Mouse (Mus musculus) stomach, embryonic 14.5 days (tissue): ENCODE measurements around the gene Fam184b. TPM values are rescaled to one million over a fixed set of nuclear protein-coding genes. Genes with fewer than 3 reads are reported as not detected.

Experiments
- ATAC-seq: fragments of 200-750 bp; cut with Nextera tagmentation; 2 replicates; pipeline ENCODE4 v1.8.0; 2017; ENCODE audit warnings: low read depth, moderate TSS enrichment; ENCODE audit not compliant: insufficient number of reproducible peaks, insufficient read depth, low FRiP score
- H3K27ac ChIP-seq: fragments of 300-500 bp; sonication (generic); 2 replicates; pipeline ENCODE4 v1.5.1; 2014; ENCODE audit warnings: mild to moderate bottlenecking, low read length, moderate library complexity, mixed read lengths
- H3K27me3 ChIP-seq: fragments of 300-500 bp; sonication (generic); 2 replicates; pipeline ENCODE4 v1.6.1; 2014; ENCODE audit warnings: low read length, control low read depth, mixed read lengths; ENCODE audit not compliant: control insufficient read depth, insufficient read depth
- H3K36me3 ChIP-seq: fragments of 300-500 bp; sonication (generic); 2 replicates; pipeline ENCODE4 v1.6.1; 2014; ENCODE audit warnings: mild to moderate bottlenecking, control low read depth, low read length, moderate library complexity, mixed read lengths; ENCODE audit not compliant: control insufficient read depth, insufficient read depth
- H3K4me1 ChIP-seq: fragments of 300-500 bp; sonication (generic); 2 replicates; pipeline ENCODE4 v1.6.1; 2014; ENCODE audit warnings: low read length, control low read depth, mixed read lengths; ENCODE audit not compliant: control insufficient read depth, insufficient read depth
- H3K4me2 ChIP-seq: fragments of 300-500 bp; sonication (generic); replicated peaks from 2 replicates; pipeline ENCODE4 v1.6.1; 2014; ENCODE audit warnings: low read depth, low read length, control low read depth
- H3K4me3 ChIP-seq: fragments of 300-500 bp; sonication (generic); 2 replicates; pipeline ENCODE4 v1.5.1; 2014; ENCODE audit warnings: low read depth, low read length, control low read depth
- H3K9ac ChIP-seq: fragments of 300-500 bp; sonication (generic); replicated peaks from 2 replicates; pipeline ENCODE4 v1.6.1; 2014; ENCODE audit warnings: low read depth, mild to moderate bottlenecking, control low read depth, low read length, moderate library complexity, mixed read lengths
- H3K9me3 ChIP-seq: fragments of 300-500 bp; sonication (generic); 2 replicates; pipeline ENCODE4 v1.6.1; 2016; ENCODE audit warnings: low read depth, low read length, control low read depth; ENCODE audit not compliant: control insufficient read depth
- WGBS: fragments of 180-500 bp; shearing (Covaris S2); extraction: QIAGEN DNeasy Blood & Tissue Kit; methylation state at CpG from one replicate; pipeline ENCODE4 v1.1.7; 2014; 5-methylcytosine and 5-hydroxymethylcytosine counted together
- polyA plus RNA-seq: library from polyadenylated mRNA; unstranded; fragments of >200 nt; fragmentation: Nextera tagmentation; extraction: Ambion mirVana; gene quantifications from 2 replicates; pipeline ENCODE4 v1.2.1, GENCODE M21; 2014

The Fam184b gene
- polyA plus RNA-seq, 1 experiment from 2014 or later: 4.0 TPM

DNA sequence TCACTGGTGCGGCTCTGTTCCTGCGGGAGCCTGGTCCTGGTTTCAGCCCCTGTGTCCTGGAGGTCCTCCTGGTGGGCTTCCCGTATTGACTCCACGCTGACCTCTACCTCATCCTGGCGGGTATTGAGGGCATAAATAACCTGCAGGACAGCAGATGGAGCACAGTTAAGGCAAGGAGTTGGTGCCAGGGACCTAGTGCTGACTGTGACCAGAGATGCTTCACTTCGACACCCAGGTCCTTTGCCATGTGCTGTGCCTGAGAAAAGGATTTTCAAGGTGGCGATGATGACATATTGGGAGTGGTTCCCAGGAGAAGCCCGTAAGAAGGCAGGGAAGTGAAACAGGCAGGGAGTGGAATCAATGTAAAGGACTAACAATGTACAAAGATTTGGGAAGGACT lies 54.8 kb downstream of the Fam184b start:
- WGBS: 74% methylated on average over 8 of the region's 8 CpGs
- H3K27me3 ChIP-seq: no peaks in the 10 kb centered on the region
- no peak overlapping the region for H3K4me3 ChIP-seq

DNA sequence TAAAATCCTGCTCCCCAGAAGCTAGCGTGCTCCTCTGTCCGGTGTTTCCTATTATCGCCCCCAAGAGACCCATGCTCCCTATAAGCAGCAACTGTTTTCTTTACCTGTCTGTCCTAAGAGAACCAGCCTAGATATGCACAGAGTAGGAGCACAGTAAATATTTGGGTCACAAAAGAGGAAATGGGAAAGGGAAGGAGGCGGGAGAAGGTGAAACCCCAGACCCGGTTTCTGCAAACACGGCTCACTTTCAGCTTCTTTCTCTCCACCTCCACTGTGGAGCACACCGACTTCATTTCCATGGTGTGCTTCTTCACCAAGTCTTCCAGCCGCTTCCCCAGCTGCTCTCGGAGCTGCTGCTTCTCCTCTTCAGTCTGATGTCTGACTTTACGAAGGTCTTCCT lies 59.1 kb downstream of the Fam184b start:
- Histone ChIP-seq H3K4me3 (no peak overlapping the region), H3K9ac (no peak overlapping the region), H3K9me3 (no peaks in the 10 kb centered on the region), H3K27me3 (no peaks in the 10 kb centered on the region), H3K27ac (no peak overlapping the region), H3K4me2 (no peak overlapping the region), H3K36me3 (no peaks in the 10 kb centered on the region), H3K4me1 (no peaks in the 10 kb centered on the region)
- ATAC-seq: no peak
- 76% methylated on average over 10 of the region's 10 CpGs for WGBS

More for the DNA sequence above, 54.8 kb downstream of the Fam184b start:
- Histone ChIP-seq H3K4me2 (no peak overlapping the region), H3K9me3 (no peaks in the 10 kb centered on the region), H3K27ac (no peak overlapping the region), H3K4me1 (no peaks in the 10 kb centered on the region), H3K9ac (no peak overlapping the region), H3K36me3 (no peaks in the 10 kb centered on the region)
- no peak for ATAC-seq

DNA sequence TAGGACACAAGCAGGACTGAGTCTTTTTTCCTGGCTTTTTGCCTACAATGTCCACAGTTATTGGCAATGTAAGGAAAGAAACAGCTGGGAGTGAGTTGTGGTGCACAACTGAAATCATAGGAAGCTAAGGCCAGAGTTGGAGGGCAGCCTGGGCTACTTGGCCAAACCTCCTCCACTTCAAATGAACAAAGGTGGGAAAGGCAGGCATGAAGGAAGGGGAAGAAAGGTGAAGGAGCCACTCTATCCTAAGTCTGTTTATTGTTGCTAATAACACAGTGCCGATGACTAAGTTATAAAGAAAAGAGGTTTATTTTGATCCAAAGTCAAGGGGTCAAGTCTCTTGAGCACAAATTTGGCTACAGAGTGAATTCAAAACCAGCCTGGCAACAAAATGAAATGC lies 62.0 kb downstream of the Fam184b start:
- ATAC-seq: no peak

DNA sequence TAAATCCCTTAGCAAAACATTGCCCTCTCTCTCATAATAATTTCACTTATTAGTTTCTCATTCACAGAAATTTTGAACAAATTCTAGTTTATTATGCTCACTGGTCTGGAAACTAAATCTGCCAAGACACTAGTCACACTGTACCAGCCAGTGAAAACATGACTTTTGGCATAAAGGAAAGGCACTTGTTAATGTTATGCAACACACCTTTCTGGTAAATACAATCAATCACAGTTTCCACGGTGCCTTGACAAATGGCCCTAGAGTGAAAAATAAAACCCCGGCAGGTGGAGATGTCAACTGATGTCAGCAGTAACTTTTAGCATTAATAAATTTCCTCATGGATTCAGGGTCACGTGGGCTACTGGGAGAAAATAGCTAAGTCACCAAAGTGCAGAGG lies 62.7 kb downstream of the Fam184b start:
- WGBS: 24% methylated on average over 3 of the region's 3 CpGs
- Histone ChIP-seq H3K27ac (no peak overlapping the region), H3K4me1 (no peaks in the 10 kb centered on the region), H3K9ac (no peak overlapping the region), H3K36me3 (no peaks in the 10 kb centered on the region), H3K27me3 (no peaks in the 10 kb centered on the region), H3K4me2 (no peak overlapping the region), H3K4me3 (no peak overlapping the region), H3K9me3 (no peaks in the 10 kb centered on the region)
- no peak for ATAC-seq

More for the DNA sequence above, 62.0 kb downstream of the Fam184b start:
- WGBS: 43% methylated on average over 1 of the region's 1 CpGs
- Histone ChIP-seq H3K27ac (no peak overlapping the region), H3K9me3 (no peaks in the 10 kb centered on the region), H3K36me3 (no peaks in the 10 kb centered on the region), H3K9ac (no peak overlapping the region), H3K4me2 (no peak overlapping the region), H3K4me1 (no peaks in the 10 kb centered on the region), H3K27me3 (no peaks in the 10 kb centered on the region), H3K4me3 (no peak overlapping the region)

DNA sequence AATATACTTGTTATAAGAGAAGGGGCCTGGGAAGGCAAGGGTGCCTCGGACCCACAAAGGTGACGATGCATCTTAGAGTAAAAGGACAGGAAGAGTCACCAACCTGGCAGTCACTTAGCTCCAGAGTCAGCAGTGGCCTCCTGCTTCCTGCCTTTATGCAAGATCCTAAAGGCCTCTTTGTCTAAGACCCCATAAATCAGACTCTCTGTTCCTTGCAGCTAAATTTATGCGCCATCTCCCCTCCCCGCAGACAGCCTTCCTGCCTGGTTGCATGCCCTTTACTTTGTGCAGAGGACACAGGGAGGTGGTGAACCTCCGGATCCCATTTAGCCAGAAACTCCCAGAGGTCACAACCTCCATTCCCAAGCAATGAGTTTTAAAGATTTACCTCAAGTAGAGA lies 66.6 kb downstream of the Fam184b start:
- Histone ChIP-seq H3K9ac (no peak overlapping the region), H3K9me3 (no peaks in the 10 kb centered on the region), H3K27ac (no peak overlapping the region), H3K4me3 (no peak overlapping the region), H3K4me2 (no peak overlapping the region), H3K4me1 (no peaks in the 10 kb centered on the region), H3K27me3 (no peaks in the 10 kb centered on the region), H3K36me3 (no peaks in the 10 kb centered on the region)
- 50% methylated on average over 5 of the region's 5 CpGs for WGBS
- ATAC-seq: no peak

DNA sequence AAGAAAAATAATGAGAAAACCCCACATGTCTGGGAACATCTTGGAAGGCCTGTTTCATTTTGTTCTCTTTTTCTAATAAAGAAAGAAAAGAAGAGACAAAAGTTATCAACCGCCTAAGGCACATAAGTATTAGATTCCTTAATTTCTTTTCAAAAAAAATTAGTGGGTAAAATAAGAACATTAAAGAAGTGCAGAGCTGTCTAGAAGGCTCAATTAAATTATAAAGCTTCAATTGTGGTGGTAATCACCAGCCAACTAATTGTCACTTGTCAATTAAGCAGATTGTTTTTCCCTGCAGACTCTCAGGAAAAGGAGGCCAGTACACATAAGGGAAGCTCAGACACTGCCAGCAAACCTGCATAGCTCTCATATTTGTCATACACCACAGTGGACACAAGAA lies 73.6 kb downstream of the Fam184b start:
- WGBS: 94% methylated on average over 1 of the region's 1 CpGs
- Histone ChIP-seq H3K4me1 (no peaks in the 10 kb centered on the region), H3K27ac (no peak overlapping the region), H3K27me3 (no peaks in the 10 kb centered on the region), H3K9me3 (no peaks in the 10 kb centered on the region), H3K9ac (no peak overlapping the region), H3K4me2 (no peak overlapping the region), H3K4me3 (no peak overlapping the region), H3K36me3 (no peaks in the 10 kb centered on the region)
- no peak for ATAC-seq

DNA sequence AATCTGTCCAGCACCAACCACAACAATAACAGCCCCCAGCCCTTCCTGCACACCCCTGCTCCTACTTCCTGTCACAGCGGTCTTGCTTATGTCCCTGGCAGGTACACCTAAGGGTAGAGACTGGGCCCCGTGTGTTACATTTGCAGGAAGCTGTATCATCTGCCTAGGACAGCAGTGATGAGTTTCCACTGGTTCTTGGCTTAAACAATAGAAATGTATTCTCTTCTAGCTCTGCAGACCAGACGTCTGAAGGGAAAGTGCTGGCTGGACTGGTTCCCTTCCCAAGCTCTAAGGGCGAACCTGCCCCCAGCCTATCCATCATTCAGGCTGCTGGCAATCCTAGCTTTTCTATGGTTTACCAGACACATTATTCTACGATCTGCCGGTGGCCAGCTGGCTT lies 75.4 kb downstream of the Fam184b start:
- peak; percentile 53; the same call in 1 of the 2 replicates for ATAC-seq

DNA sequence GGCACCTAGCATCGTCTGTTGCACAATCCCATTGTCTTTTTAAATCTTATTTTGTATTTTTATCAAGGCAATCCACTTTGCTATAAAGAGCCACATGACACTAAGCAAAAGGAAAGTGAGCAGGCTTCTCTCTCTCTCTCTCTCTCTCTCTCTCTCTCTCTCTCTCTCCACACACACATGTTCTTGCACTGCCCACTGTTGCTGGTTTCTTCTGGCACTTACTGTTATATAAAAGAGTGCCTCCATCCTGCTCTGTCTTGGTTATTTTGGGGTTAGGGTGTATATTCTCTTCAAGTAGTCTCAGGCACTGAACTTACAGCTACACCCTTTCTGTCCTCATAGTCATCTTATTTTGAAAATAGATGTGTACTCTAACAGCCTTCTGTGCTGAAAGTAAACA lies 89.8 kb downstream of the Fam184b start:
- Histone ChIP-seq H3K4me3 (no peak overlapping the region), H3K27ac (no peak overlapping the region), H3K36me3 (no peaks in the 10 kb centered on the region), H3K4me1 (no peaks in the 10 kb centered on the region), H3K9ac (no peak overlapping the region), H3K9me3 (no peaks in the 10 kb centered on the region), H3K4me2 (no peak overlapping the region), H3K27me3 (no peaks in the 10 kb centered on the region)
- 89% methylated on average over 1 of the region's 1 CpGs for WGBS
- no peak for ATAC-seq

More for the DNA sequence above, 75.4 kb downstream of the Fam184b start:
- no peak overlapping the region for H3K4me2 ChIP-seq
- no peaks in the 10 kb centered on the region for H3K4me1 ChIP-seq
- H3K4me3 ChIP-seq: no peak overlapping the region
- H3K36me3 ChIP-seq: no peaks in the 10 kb centered on the region
- 36% methylated on average over 6 of the region's 6 CpGs for WGBS
- H3K9me3 ChIP-seq: no peaks in the 10 kb centered on the region
- no peak overlapping the region for H3K27ac ChIP-seq
- H3K27me3 ChIP-seq: no peaks in the 10 kb centered on the region
- no peak overlapping the region for H3K9ac ChIP-seq

DNA sequence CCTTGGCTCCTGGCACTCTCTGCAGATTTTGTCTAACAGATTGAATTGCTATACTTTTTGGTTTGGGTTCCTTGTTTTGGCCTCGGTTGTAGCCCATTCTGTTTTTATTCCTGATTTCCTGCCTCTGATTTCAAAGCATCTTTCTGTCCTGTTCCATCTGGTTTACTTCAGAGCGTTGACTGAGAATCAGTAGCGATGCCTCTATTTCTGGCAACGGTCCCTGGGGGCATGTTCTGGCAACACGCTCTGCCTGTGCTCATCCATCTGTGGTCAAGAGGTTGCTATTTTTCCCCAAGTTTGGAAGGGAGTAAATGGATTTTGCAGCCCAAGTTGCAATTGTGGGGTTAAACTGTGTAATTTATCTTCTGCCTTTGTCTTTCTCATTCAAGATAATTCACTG lies 96.0 kb downstream of the Fam184b start:
- peak; percentile 47; the same call in 1 of the 2 replicates for ATAC-seq
- no peak overlapping the region for H3K4me2 ChIP-seq
- WGBS: 42% methylated on average over 5 of the region's 5 CpGs
- no peak overlapping the region for H3K4me3 ChIP-seq
- no peaks in the 10 kb centered on the region for H3K9me3 ChIP-seq
- H3K27ac ChIP-seq: no peak overlapping the region
- H3K27me3 ChIP-seq: no peaks in the 10 kb centered on the region
- H3K4me1 ChIP-seq: no peaks in the 10 kb centered on the region
- no peaks in the 10 kb centered on the region for H3K36me3 ChIP-seq
- H3K9ac ChIP-seq: no peak overlapping the region
